Mouse (Mus musculus) Muller cell, postnatal 12 days (primary cell): ENCODE results near the gene Dpf1.

Source experiments
- DNase-seq: peaks from one replicate; pipeline ENCODE4 v3.0.0-alpha.2; 2015; ENCODE audit errors: inconsistent ontology term

The Dpf1 gene

GRCm38 (mm10) chr7:29303738-29304462 lies at the start of gene Dpf1:
TSS of gene Dpf1 (plus strand) at chr7:29303951.
- DNase-seq = peak; percentile 97

DNA sequence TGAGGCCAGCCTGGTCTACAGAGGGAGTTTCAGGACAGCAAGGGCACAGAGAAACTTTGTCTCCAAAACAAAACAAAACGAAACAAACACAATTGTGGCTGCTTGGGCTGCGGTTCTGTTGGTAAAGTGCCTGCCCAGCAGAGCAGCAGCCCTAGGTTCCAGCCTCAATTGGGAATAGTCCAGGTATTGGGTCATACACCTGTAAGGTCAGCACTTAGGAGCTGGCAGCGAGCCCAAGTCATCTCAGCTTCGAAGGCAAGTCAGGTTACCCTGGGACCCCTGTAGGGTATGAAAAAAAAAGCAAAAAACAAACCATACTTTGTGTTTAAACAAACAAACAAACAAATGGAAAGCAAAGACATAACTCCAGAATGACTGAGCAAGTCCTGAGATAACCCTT lies 47.9 kb upstream of the Dpf1 start:
- DNase-seq = no peak

DNA sequence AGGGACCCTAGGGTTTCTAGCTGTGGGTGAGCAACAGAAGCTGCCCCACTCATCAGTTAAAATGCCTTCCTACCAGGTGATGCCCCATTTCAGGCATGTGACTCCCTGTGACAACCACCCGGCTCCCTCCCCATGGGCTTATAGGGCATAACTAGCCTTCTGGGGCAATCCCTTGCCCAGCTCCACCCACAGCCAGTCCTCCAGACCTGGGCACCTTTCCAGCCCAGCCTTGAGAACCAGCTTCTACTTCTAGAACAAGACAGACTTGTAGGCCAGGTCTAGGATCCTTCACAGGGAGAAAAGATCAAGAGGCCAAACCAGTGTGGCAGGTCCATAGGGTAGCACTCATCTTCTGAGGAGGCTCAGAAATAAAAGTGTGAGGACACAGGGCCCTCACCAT lies 46.4 kb upstream of the Dpf1 start:
- DNase-seq = no peak

GRCm38 (mm10) chr7:29259781-29260730 lies 43.7 kb upstream of the Dpf1 start:
- no peak for DNase-seq

GRCm38 (mm10) chr7:29262151-29262550 lies 41.6 kb upstream of the Dpf1 start:
- DNase-seq = no peak

DNA sequence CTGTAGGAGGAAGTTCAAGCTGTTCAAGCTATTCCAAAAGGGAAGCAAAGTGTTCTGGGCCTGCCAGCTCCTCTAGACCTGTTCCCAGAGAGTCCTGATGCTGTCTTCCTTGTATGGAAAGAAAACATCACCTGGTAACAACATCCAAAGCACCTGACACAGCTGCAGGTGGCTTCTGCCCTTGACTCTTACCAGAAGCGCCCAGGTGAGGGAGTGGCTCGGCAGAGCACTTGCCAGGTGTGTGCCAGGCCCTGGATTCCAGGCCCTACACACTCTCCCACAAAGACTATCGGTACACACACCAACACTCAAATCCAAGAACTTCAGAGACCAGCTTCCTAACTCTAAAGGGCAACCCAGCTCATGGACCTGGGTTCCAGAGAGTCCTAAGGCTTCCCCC lies 39.9 kb upstream of the Dpf1 start:
- DNase-seq = no peak

- no peak for DNase-seq
Observed at GRCm38 (mm10) chr7:29265636-29266035, 38.1 kb upstream of the Dpf1 start.

DNA sequence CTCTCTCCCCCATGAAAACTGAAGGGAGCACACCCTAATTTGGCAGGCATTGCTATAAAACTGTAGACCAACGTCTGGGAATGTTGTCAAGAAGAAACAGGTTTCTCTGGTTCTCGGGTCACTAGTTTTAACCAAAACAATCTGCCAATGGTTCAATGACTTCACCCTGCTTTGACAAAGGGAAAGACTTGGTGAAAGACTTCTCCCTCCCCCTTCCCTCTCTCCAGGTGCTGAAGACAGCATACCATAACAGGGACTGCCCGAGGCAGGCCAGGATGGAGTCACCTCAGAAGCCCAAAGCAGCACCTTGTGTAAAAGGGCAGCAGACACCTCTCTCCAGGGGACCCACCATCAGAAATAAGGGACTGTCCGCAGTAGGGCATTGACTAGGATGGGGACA lies 36.8 kb upstream of the Dpf1 start:
- no peak for DNase-seq

DNA sequence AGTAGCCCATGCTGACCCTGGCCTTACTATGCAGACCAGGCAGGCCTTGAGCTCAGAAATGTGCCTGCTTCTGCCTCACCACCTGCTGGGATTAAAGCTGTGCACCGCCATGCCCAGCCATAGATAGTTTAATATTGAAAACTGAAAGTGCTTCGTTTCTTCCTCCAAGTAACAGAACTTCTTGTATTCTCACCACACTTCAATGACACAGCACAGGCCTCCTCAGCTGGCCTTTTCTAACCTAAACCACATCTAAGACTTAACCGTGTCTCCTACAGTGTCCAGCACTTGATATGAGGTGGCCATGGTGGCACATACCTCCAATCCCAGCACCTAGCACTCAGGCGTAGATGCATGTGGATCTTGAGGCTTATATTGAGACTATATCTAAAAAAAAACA lies 33.3 kb upstream of the Dpf1 start:
- DNase-seq = no peak

- DNase-seq = no peak
Observed at GRCm38 (mm10) chr7:29271687-29272465, 31.9 kb upstream of the Dpf1 start.

DNA sequence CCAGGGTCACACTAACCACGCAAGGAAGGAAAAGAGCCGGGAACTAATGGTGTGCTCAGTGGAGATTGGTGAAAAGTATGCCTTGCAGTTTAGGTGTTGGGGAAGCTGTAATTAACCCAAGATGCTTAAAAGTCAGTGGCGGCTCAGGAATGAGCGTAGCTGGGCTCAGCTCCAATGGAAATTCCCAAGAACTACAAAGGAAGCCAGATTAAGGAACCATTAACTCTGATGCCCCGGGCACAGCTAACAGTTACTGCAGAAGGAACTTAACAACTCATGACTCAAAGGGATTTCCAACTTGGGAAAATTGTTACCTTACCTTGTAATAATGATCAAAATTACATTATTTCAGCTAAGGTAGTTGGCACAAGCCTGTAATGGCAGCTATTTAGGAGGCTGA lies 27.0 kb upstream of the Dpf1 start:
- DNase-seq = no peak

- DNase-seq = no peak
Observed at GRCm38 (mm10) chr7:29277510-29277909, 26.2 kb upstream of the Dpf1 start.

- no peak for DNase-seq
Observed at GRCm38 (mm10) chr7:29279261-29279660, 24.5 kb upstream of the Dpf1 start.

GRCm38 (mm10) chr7:29279924-29280323 lies 23.8 kb upstream of the Dpf1 start:
- DNase-seq = no peak

- no peak for DNase-seq
Observed at GRCm38 (mm10) chr7:29280801-29281200, 22.9 kb upstream of the Dpf1 start.

DNA sequence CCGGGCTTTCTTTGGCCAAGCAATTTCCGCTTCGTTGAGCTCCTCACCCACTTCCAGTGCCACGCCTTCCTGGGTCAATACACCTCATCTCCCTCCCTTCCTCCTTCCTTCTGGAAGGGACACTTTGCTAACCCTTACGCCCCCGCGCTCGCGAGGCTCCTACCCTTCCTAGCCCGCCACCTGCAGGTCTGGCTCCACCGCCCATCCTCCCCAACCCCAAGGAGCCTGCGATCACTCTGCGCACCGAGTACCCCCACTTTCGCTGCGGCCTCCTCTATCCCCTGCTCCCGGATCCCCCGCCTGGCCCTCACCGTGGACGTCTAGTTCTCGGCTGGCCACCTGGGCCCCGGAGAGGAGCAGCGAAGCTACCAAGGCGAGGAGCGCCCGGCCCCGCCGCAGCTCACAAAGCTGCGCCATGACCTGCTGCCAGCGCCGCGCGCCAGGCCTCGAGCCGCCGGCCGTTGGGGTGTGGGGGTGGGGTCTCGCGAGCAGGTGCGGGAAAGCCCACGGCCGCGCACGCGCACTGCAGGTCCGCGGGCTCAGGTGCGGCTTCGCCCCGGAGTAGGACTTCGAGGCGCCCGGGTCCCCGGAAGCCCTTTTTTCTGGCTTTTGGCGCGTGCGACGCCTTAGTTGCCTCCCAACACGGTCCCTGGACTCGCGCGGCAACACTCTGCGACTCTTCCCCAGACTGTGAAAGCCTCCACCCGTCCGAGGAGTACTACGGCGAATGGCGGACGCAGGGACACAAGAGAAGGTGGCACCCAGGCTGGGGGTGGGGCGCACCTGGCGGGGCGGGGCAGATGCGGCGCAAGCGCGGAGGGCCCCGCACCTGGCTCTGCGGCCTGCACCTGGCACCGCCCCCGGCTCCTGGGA lies 22.3 kb upstream of the Dpf1 start, which contains the start of gene Spint2:
Gene Spint2, minus strand, starts transcription at position 712 of the 873 bp plus-strand sequence.
- DNase-seq = peak; percentile 77

- peak; percentile 71 for DNase-seq
Observed at GRCm38 (mm10) chr7:29282074-29282554, 21.6 kb upstream of the Dpf1 start.

GRCm38 (mm10) chr7:29283876-29284275 lies 19.9 kb upstream of the Dpf1 start:
- DNase-seq = no peak

DNA sequence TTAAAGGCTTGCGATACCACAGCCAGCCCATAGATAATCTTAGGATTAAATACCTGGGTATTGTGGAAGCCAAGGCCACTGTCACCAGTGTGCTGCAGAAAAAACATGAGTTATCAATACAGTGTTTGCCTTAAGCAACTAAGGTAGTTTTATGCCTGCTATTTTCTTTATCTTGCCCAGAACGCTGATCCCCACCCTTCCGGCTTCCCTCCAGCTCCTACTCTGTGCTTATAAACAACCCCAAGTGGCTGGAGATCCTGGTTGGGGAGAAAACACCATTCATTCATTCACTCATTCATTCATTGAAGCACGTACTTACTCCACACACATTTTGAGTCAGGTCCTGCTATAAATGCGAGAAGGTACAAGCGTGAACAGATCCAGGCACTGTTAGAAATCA lies 19.2 kb upstream of the Dpf1 start:
- no peak for DNase-seq

- DNase-seq = no peak
Observed at GRCm38 (mm10) chr7:29287481-29287880, 16.3 kb upstream of the Dpf1 start.

GRCm38 (mm10) chr7:29288079-29288478 lies 15.7 kb upstream of the Dpf1 start:
- no peak for DNase-seq
